ENCODE assay signal across 8 mouse cellular contexts in genomic region chr19:4294381-4295097, GRCm38 (mm10). TPM values are rescaled to one million over a fixed set of nuclear protein-coding genes. Genes with fewer than 3 reads are reported as not detected.
DNase-seq lines count a peak whose midpoint lies in the region; ATAC-seq lines count a peak whose summit lies in the region.

No protein-coding gene starts in this region.

- H3K27me3 ChIP-seq in liver, embryonic 13.5 days, result no peaks in the 10 kb centered on the region
- no peaks in the 10 kb centered on the region for H3K27me3 ChIP-seq in midbrain, embryonic 16.5 days (ENCODE audit: control insufficient read depth, insufficient read depth, low read depth, low read length)

- peak overlapping the region; percentile 26; the same call in 1 of the 2 replicates for H3K9ac ChIP-seq in liver, embryonic 13.5 days
- no peak overlapping the region for H3K9ac ChIP-seq in midbrain, embryonic 16.5 days (ENCODE audit: low read depth, low read length)

- H3K4me1 ChIP-seq in liver, embryonic 13.5 days (replicated peaks), result peaks cover 60% of the 10 kb centered on the region
- H3K4me1 ChIP-seq in midbrain, embryonic 16.5 days (ENCODE audit: control insufficient read depth, insufficient read depth, low read length), result no peaks in the 10 kb centered on the region

- peak; percentile 59 for ATAC-seq in liver, embryonic 13.5 days (ENCODE audit: low read depth)
- ATAC-seq in midbrain, embryonic 16.5 days, result no peak

- intact Hi-C loops in heart, postnatal 36 days (cut with DNase I), result no loop called here

- H3K36me3 ChIP-seq in liver, embryonic 13.5 days, result peaks cover 57% of the 10 kb centered on the region
- H3K36me3 ChIP-seq in midbrain, embryonic 16.5 days (ENCODE audit: control insufficient read depth, insufficient read depth, low read length), result peaks cover 31% of the 10 kb centered on the region

- peak overlapping the region; percentile 68 for H3K27ac ChIP-seq in liver, embryonic 13.5 days
- no peak overlapping the region for H3K27ac ChIP-seq in midbrain, embryonic 16.5 days (ENCODE audit: low read length)

- no peaks in the 10 kb centered on the region for H3K9me3 ChIP-seq in liver, embryonic 13.5 days (replicated peaks)
- no peaks in the 10 kb centered on the region for H3K9me3 ChIP-seq in midbrain, embryonic 16.5 days (replicated peaks; ENCODE audit: control insufficient read depth, low read length, poor library complexity, severe bottlenecking)

- DNase-seq in layer of hippocampus, adult 11-12 months (ENCODE audit: low spot score), result peak; percentile 57
- DNase-seq in layer of hippocampus, adult 18-20 months (ENCODE audit: low spot score in 2 of 2), result no peak
- peak; percentile 54 for DNase-seq in brain, adult 2 months (ENCODE audit: low read depth, low spot score)
- DNase-seq in heart, postnatal 36 days, result peak; percentile 68 to 72
- peak; percentile 43 for DNase-seq in liver, embryonic 13.5 days
- peak; percentile 44 for DNase-seq in spleen, adult 12 weeks (ENCODE audit: low spot score)
- no peak for DNase-seq in ovary, postnatal 14 days (ENCODE audit: low spot score)

- H3K4me2 ChIP-seq in liver, embryonic 13.5 days, result peak overlapping the region; percentile 29; the same call in 1 of the 2 replicates
- H3K4me2 ChIP-seq in midbrain, embryonic 16.5 days (ENCODE audit: low read length), result no peak overlapping the region

- H3K4me3 ChIP-seq in liver, embryonic 13.5 days (replicated peaks), result no peak overlapping the region
- H3K4me3 ChIP-seq in midbrain, embryonic 16.5 days (ENCODE audit: low read depth, low read length), result no peak overlapping the region

- 25% methylated on average over 13 of the region's 14 CpGs for WGBS in liver, embryonic 13.5 days (ENCODE audit: insufficient replicate concordance)
- WGBS in midbrain, embryonic 16.5 days, result 76% methylated on average over 14 of the region's 14 CpGs

RNA-seq across cellular contexts. Expression of gene Grk2, which starts 11.5 kb away (rescaled TPM):
- total RNA-seq in layer of hippocampus, adult 18-20 months (2021), result 100 to 1,000 TPM; 184 to 192 TPM
- 10 to 100 TPM; 47.5 to 50.4 TPM for total RNA-seq in heart, postnatal 36 days (2021)
- 10.1 and 10.3 TPM in 2 replicates for polyA plus RNA-seq in liver, embryonic 13.5 days (2015; fragmentation: Nextera tagmentation; extraction: Ambion mirVana)
- 24.8 and 26.8 TPM in 2 replicates for polyA plus RNA-seq in midbrain, embryonic 16.5 days (2015; fragmentation: Nextera tagmentation; extraction: Ambion mirVana)

RNA-seq across cellular contexts. Expression of gene Ankrd13d, which starts 11.6 kb away (rescaled TPM):
- 10 to 100 TPM; 58.5 to 59.2 TPM for total RNA-seq in layer of hippocampus, adult 18-20 months (2021)
- under 1 TPM; 0.51 to 0.80 TPM for total RNA-seq in heart, postnatal 36 days (2021)
- polyA plus RNA-seq in liver, embryonic 13.5 days (2015; fragmentation: Nextera tagmentation; extraction: Ambion mirVana), result 0.57 and 0.74 TPM in 2 replicates
- 55.6 and 65.7 TPM in 2 replicates for polyA plus RNA-seq in midbrain, embryonic 16.5 days (2015; fragmentation: Nextera tagmentation; extraction: Ambion mirVana)

RNA-seq across cellular contexts. Expression of gene Ssh3, which starts 25.6 kb away (rescaled TPM):
- total RNA-seq in layer of hippocampus, adult 18-20 months (2021), result 10 to 100 TPM; 49.5 to 49.6 TPM
- 1 to 10 TPM; 7.2 to 8.6 TPM for total RNA-seq in heart, postnatal 36 days (2021)
- 1.3 and 1.7 TPM in 2 replicates for polyA plus RNA-seq in liver, embryonic 13.5 days (2015; fragmentation: Nextera tagmentation; extraction: Ambion mirVana)
- 14.7 and 19.6 TPM in 2 replicates for polyA plus RNA-seq in midbrain, embryonic 16.5 days (2015; fragmentation: Nextera tagmentation; extraction: Ambion mirVana)

Comparison
In these comparisons a context has a peak if more than half of its experiments do, and no peak if none do; other contexts are left out.
1. DNase-seq: peak in layer of hippocampus, adult 11-12 months (single experiment), brain, adult 2 months (single experiment), heart, postnatal 36 days (2 of 2), liver, embryonic 13.5 days (single experiment) and spleen, adult 12 weeks (single experiment); none in layer of hippocampus, adult 18-20 months (0 of 2) and ovary, postnatal 14 days (single experiment).
2. RNA of gene Ankrd13d, which starts 11.6 kb away (total RNA-seq): 58.5 to 59.2 TPM in layer of hippocampus, adult 18-20 months; 0.51 to 0.80 TPM in heart, postnatal 36 days; every median in the first group is over 10 times any median in the second.
3. RNA of gene Ssh3, which starts 25.6 kb away (total RNA-seq): 49.5 to 49.6 TPM in layer of hippocampus, adult 18-20 months; 7.2 to 8.6 TPM in heart, postnatal 36 days; every median in the first group is over 4 times any median in the second.